Mouse (Mus musculus) cortical plate, adult 2 months (tissue): ENCODE results near the gene Gabarapl1. TPM values are rescaled to one million over a fixed set of nuclear protein-coding genes. Genes with fewer than 3 reads are reported as not detected.

Experiments
- H3K27ac ChIP-seq: fragments of 200-500 bp; 2 replicates; pipeline ENCODE4 v1.5.1; 2012; ENCODE audit warnings: low read length, control low read depth, inconsistent platforms; ENCODE audit not compliant: insufficient read depth
- H3K4me1 ChIP-seq: fragments of 200-500 bp; 2 replicates; pipeline ENCODE4 v1.6.1; 2011; ENCODE audit warnings: low read length; ENCODE audit not compliant: control insufficient read depth, insufficient read depth
- H3K4me3 ChIP-seq: fragments of 200-500 bp; 2 replicates; pipeline ENCODE4 v1.5.1; 2011; ENCODE audit warnings: mild to moderate bottlenecking, low read length, control low read depth; ENCODE audit not compliant: insufficient read depth
- CTCF ChIP-seq: fragments of 200-500 bp; IDR thresholded peaks from 2 replicates; pipeline ENCODE4 v1.5.1; 2011; ENCODE audit warnings: mild to moderate bottlenecking, control low read depth, low read length; ENCODE audit not compliant: insufficient read depth; ENCODE audit errors: extremely low read depth
- POLR2A ChIP-seq: fragments of 200-500 bp; IDR thresholded peaks from 2 replicates; pipeline ENCODE4 v1.6.1; 2011; ENCODE audit warnings: mild to moderate bottlenecking, low read length, control low read depth; ENCODE audit not compliant: insufficient read depth; ENCODE audit errors: extremely low read depth
- polyA plus RNA-seq: library from polyadenylated mRNA; depleted of rRNA; stranded (reverse); fragments of >200 nt; gene quantifications from 2 replicates; pipeline ENCODE4 v1.2.3, GENCODE M21; 2012

The Gabarapl1 gene
- polyA plus RNA-seq, 1 experiment = 580 TPM

- H3K4me1 ChIP-seq = peaks cover 8% of the 10 kb centered on the region; the same call in 1 of the 2 replicates
- H3K4me3 ChIP-seq = peak overlapping the region; percentile 86
- TF ChIP-seq CTCF = no peak
- no peak for TF ChIP-seq POLR2A
- 0 out of 2 replicates have a peak overlapping the region, but pooled peaks have one; percentile 50 for H3K27ac ChIP-seq
Measured at GRCm38 (mm10) chr6:129534627-129535190, 1.7 kb downstream of the Gabarapl1 start.

- Histone ChIP-seq H3K4me3 (peak overlapping the region; percentile 86), H3K4me1 (peaks cover 8% of the 10 kb centered on the region; the same call in 1 of the 2 replicates), H3K27ac (no peak overlapping the region)
- TF ChIP-seq POLR2A (no peak), CTCF (no peak)
Measured at GRCm38 (mm10) chr6:129535723-129536122, 2.8 kb downstream of the Gabarapl1 start.

GRCm38 (mm10) chr6:129538555-129538954 lies 5.6 kb downstream of the Gabarapl1 start:
- Histone ChIP-seq H3K4me3 (no peak overlapping the region), H3K4me1 (peaks cover 5% of the 10 kb centered on the region; the same call in 1 of the 2 replicates), H3K27ac (no peak overlapping the region)
- TF ChIP-seq CTCF = no peak
- TF ChIP-seq POLR2A = no peak

- TF ChIP-seq POLR2A (no peak), CTCF (no peak)
- peaks cover under 1% of the 10 kb centered on the region; the same call in 1 of the 2 replicates for H3K4me1 ChIP-seq
- H3K27ac ChIP-seq = no peak overlapping the region
- H3K4me3 ChIP-seq = no peak overlapping the region
Measured at GRCm38 (mm10) chr6:129541931-129542330, 9.0 kb downstream of the Gabarapl1 start.

GRCm38 (mm10) chr6:129542540-129542939 lies 9.6 kb downstream of the Gabarapl1 start:
- Histone ChIP-seq H3K4me3 (no peak overlapping the region), H3K4me1 (no peaks in the 10 kb centered on the region; the same call in 1 of the 2 replicates), H3K27ac (no peak overlapping the region)
- no peak for TF ChIP-seq CTCF

GRCm38 (mm10) chr6:129543709-129544606 lies 11.0 kb downstream of the Gabarapl1 start:
- H3K4me3 ChIP-seq = no peak overlapping the region
- no peaks in the 10 kb centered on the region; the same call in 1 of the 2 replicates for H3K4me1 ChIP-seq
- H3K27ac ChIP-seq = no peak overlapping the region
- TF ChIP-seq POLR2A (peak; percentile 6; the same call in 1 of the 2 replicates), CTCF (peak; percentile 90)

- Histone ChIP-seq H3K4me1 (no peaks in the 10 kb centered on the region; the same call in 1 of the 2 replicates), H3K4me3 (no peak overlapping the region), H3K27ac (no peak overlapping the region)
- no peak for TF ChIP-seq POLR2A
- TF ChIP-seq CTCF = no peak
Measured at GRCm38 (mm10) chr6:129547277-129547676, 14.3 kb downstream of the Gabarapl1 start.

GRCm38 (mm10) chr6:129548009-129548408 lies 15.0 kb downstream of the Gabarapl1 start:
- Histone ChIP-seq H3K27ac (no peak overlapping the region), H3K4me3 (no peak overlapping the region), H3K4me1 (no peaks in the 10 kb centered on the region; the same call in 1 of the 2 replicates)
- TF ChIP-seq CTCF (no peak), POLR2A (no peak)

- no peak overlapping the region for H3K27ac ChIP-seq
- no peaks in the 10 kb centered on the region for H3K4me1 ChIP-seq
- TF ChIP-seq CTCF (no peak), POLR2A (no peak)
- no peak overlapping the region for H3K4me3 ChIP-seq
Measured at GRCm38 (mm10) chr6:129557298-129558023, 24.5 kb downstream of the Gabarapl1 start.
